Mouse (Mus musculus): ENCODE data around the gene Grip1. TPM values are rescaled to one million over a fixed set of nuclear protein-coding genes. Genes with fewer than 3 reads are reported as not detected.

The Grip1 gene
- total RNA-seq (2023): not detected

DNA sequence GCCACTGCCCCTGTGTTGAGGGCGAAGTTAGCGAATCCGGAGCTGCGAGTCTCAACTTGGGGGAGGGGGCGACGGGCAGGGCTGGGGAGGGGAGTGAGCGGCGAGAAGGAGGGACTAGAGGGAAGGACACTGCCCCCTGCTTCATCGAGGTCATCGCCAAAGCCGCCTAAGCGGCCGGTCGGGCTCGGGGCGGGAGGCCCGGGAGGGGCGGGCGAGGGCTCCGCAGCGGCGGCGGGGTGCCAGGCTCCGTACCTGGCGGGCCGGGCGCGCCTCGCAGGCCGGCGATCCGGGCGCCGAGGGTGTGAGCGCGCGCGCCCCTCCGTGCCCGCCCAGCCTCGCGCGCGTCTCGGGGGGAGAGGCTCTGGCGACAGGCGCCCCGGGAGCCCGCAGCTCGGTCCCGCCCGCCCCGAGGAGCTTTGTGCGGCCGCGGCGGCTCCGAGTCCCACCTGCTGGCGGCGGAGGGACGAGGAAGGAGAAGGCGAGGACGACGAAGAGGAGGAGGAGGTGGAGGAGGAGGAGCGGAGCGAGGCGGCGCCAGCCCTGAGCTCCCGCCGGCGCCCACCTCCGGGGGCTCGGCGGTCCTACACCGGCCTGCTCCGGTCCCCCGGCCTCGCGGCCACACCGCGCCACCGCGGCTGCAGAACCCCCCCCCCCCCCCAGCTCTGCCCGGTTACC is at the start of gene Grip1:
Gene Grip1 (plus strand): TSS at position 400 of the 675 bp plus-strand sequence.

DNA sequence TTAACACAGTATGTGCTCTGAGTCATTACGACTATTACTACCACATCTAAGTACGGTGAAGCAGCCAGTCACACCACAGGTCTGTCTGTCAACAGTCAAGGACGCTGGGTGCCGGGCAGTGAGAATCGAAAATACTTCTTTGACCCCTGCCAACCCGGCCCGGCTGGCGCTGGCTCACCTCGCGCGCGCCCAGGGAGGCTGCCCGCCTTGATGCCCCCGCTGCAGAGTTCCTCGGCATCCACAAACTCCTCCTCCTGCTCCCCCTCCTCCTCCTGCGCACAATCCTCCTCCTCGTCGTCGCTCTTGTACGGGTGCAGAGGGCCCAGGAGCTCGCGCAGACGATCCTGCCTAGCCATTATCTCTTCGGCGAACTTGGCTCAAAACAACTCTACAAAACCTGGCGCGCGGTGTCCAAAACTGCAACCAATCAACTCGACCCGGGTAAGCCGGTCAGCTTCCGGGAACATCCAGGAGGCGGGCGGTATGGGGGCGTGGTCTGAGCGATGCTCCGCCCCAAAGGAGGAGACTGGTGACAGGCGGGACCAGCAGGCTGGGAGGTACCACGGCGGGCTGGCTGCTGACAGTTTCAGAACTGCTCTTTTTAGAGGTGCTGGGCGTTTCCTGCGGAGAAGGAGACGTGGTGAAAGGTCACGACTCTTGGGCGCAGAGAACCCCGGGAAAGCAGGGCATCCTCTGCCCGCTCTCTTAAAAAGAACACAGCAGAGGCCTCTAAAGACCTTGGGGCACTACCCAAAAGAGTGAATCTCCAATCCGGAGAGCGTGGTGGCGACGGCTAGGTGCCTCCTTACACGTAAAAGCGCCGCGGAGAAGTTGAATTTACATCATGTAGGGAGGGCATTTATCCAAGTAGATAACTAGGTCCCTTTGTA is 659.1 kb downstream of the Grip1 start, which contains the start of gene Helb:
Gene Helb (minus strand): TSS at position 481 of the 890 bp plus-strand sequence.

Other genes starting within 250 kb of the Grip1 start
- 112 TPM for gene Cand1, start 213.8 kb upstream of the Grip1 start, total RNA-seq (2023)

Measured in CD4-positive naive resting alpha-beta T cell, adult 57 days (primary cell).